Mouse (Mus musculus) layer of hippocampus, adult 9-10 months (tissue): ENCODE measurements around the gene Mctp1.
"Not testable (repeated sequence)": the region's sequence is repeated elsewhere in the genome, so short reads cannot be mapped to it uniquely, and the experiment has no call there.

Experiments used
- DNase-seq: peaks from one replicate; pipeline ENCODE4 v3.0.0; 2022; ENCODE audit warnings: low spot score

The Mctp1 gene

DNA sequence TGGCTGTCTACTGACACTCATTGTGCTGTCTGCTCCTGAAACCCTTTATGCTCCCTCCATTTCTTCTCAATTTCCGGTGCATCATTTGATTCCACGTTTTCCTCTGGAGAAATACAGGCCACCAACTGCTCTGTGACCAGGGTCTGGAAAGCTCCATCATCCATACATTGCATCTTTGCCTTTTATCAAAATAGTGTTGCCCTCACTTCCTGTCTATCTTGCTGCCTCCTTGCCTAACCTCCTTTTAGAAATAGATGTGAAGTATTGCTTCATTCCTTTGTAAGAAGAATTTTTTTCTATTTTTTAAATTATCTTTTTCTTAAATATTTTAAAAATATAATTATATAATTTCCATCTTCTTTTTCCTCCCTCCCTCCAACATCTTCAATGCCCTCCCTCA lies 98.7 kb downstream of the Mctp1 start:
- no peak for DNase-seq

DNA sequence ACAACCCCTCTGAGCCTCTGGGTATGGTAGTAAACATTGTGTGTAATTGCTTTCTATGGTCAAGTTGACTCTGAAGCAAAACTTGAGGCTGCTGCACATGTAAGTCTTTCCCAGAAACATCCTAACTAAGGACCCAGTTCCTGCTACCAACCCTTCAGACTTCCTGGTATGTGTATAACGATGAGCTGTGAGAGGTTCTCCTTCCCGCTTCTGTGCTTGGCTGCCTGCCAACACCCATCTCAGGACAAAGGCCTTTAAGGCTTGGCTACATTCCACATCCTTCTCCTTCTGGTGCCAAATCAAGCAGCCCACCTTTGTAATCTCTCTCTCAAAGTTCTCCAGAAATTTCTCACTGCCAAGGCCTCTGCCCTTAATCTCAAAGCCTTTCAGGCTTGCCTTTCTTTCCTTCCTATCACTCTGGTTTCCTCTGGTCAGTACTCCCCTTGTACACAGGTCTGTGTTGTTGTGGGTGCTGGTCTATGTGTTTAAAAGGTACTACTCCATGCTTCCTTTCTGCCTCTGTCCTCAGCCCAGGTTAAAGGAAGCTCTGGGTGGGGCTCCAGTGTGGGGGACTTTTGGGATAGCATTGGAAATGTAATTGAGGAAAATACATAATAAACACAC lies 99.9 kb downstream of the Mctp1 start:
- DNase-seq = no peak

DNA sequence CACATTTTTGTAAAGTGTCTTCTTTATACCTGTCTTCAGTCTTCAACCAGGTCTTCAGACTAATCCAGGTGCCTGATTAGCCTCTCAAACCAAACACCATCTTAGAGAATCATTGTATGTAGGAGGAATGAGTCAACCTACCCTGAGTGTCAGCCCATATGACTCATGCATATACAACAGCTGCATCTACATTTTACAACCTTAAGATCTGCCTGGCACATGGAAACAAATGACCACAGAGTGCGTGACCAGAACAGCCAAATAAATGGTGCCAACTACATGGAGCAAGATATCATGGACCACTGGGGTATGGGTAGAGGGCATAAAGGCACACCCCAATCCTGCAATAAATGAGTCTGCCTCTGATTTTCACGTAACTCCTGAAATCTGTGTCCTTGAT lies 131.6 kb downstream of the Mctp1 start:
- no peak for DNase-seq

DNA sequence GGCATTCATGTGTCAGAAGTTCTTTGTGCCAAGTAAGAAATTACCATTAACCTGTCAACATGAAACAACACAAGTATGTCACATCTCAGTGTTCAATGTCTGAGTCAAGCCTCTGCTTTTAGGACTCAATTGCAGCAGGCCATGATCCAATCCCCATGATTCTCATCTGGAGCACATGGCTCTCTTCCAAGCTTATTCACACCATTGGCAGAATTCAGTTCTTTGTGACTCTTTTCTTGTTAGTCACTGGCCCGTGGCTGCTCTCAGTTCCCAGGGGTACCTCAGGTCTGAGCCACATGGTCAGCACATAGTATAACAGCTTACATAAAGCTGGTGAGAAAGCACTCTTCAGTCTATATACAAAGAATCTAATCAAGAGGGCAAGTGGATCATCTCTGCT lies 138.8 kb downstream of the Mctp1 start:
- no peak for DNase-seq

DNA sequence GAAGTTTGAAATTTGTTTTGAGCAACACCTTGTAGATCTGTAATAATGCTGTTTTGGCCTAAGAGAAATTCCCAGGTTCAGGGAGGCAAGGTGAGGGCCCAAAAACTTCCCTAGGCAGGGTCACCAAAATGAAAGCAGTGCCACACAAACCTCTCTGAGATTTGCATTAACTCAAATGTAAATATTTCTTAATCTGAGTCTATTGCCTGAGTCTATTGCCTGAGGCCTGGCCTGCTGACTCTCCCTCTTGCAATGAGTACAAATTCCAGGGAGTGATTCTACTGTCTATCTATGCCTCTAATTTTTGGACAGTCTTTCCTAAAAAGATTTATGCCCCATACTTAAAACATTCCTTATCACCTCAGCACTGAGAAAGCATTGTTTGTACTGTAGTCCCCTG lies 143.0 kb downstream of the Mctp1 start:
- DNase-seq = no peak

DNA sequence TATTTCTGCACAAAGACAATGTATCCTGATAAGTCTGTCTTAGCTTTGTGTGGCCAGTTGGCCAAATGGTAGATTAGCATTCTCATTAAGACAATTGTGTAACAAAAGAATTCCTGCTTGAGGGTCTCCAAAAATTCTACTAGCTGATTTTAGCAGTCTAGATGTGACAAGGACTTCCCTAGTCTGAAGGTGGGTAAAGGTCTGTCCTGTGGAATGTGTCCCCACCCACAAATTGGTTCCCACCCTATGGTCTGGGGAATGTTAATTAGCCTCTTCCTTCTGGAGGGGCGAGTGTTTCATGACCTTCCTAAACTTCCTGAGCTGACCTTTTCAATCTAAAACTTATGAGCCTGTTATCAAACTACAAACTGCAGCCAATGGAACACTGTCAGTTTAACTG lies 143.4 kb downstream of the Mctp1 start:
- no peak for DNase-seq

DNA sequence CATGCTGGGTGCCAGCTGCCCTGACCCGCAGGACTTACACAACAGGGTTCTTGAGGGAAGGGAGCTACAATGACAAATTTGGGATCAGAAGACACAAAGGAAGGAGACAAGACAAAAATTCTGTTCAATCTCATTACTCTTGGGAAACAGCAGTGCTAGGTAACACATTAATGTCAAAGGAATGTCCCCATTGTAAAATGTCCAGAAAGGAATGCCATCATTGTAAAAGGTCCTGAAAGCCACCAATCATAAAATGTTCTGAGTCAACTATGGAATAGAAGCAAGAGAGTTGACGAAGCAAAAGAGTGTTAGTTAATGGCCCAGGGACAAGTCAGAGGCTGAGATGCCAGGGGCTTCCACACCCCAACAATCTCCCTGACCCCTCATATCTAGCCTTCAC lies 145.6 kb downstream of the Mctp1 start:
- DNase-seq = no peak

DNA sequence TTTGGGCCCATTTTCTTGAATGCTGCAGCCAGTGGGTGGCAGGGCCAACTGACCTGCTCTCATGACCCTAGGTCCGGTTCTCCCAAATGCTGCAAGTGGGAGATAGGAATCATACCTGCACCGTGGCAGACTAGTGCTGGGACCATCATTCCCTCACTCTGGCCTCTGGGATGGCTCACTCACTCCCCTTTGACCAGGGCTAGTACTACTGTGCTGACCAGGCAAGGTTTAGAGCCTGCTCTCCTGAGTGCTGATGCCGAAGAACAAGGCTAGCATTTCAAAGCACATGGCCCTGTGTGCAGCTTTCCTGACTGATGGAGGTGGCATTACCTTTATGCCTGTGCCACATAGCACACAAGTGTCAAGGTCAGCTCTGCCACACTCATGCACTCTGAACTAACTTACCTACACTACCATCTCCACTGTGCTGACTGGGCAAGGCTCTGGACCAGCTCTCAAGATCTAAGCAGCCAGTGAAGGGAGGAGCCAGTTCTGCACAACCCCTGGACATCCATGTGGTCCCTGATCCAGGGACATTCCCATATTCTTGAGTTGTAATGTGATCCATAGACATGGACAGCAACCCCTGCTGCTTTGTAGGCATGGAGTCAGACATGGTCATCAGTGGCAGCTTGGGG lies 146.7 kb downstream of the Mctp1 start:
- DNase-seq = no peak

DNA sequence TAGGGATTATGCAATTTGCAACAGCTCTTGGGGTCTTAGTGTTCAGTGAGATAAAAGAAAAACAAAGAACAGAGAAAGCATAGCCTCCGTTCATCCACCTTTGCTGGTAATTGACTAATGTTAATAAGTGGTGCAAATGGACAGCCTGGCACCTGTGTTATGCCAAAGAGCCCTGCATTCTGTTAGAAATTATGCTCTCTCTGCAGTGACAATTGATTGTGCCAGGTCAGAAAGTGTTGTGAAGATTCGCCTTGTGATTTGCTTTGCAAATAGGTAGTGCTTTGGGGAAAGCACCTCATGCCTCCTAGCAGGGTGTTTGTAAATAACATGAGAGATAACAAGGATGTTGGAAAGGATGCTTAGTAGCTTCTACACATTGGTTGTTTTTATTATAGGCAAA lies 163.5 kb downstream of the Mctp1 start:
- DNase-seq = no peak

DNA sequence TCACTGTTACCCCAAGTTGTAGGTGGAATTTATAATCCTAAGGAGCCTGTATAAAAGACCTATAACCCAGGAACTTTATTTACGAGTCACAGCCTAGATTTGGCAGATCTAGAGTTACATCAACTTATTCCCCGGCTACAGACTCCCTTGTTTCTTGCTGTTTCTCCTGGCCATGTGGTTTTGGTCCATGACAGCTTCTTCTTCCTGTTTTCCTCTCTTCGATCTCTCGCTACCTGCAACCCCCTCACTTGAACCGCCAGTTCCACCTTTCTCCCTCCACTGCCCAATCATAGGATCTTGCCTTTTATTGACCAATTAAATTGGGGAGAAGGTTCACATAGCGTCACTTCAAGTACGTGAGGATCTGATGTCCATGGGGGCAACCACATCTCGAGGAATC lies 176.6 kb downstream of the Mctp1 start:
- no peak for DNase-seq

DNA sequence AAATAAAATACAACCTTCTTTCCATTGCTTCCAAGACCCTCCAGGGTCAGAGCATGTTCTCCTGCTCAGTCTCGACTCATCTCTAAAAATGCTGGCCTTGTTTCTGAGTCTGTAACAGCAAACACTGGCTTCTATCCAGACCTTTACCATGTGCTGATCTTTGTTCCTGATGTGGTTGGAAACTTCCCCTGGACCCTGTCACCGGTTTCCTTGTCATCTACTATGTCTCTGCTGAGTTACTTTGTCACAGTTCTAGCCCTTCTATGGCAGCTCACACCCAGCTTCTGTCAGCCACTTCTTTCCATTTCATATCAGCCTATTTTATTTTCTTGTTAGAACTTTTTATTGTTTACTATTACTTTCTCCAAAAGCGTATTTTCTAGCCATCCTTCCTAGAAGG lies 177.3 kb downstream of the Mctp1 start:
- DNase-seq = no peak

DNA sequence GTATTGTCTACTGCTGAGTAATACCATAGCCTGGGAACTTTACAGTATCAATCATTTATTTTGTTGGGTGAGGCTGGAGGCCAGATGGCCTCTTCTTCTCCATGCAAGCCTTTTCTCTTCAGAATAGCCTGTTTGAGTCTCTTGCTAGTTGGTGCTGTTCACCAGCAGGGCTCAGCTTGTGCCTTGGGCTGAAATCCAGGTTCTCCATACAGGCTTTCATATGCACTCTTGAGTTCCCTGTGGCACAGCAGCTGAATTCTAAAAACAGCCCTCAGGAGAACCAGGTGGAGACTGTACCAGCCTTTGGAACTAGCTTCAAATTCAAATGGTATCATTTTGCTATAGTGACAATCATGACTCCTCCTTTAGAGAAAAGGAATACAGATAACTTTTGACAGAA lies 179.7 kb downstream of the Mctp1 start:
- DNase-seq = no peak

DNA sequence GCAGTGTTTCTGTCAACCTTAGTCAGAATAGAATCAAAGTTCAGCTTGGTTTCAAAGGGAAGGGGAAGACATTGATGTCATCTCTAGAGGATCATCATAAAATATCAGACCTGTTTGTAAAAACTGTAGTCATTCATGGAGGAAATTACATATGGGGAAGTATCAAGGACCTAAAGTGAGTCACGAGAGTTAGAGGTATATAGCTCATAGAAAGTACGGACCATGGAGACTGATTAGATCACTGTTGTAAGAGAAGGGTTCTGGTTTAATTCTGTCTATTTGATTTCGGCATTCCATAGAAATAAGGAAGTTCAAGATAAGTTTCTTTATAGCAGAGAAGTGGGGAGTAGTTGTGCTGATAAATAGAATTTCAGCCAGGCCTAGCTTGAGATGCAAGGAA lies 181.7 kb downstream of the Mctp1 start:
- no peak for DNase-seq

DNA sequence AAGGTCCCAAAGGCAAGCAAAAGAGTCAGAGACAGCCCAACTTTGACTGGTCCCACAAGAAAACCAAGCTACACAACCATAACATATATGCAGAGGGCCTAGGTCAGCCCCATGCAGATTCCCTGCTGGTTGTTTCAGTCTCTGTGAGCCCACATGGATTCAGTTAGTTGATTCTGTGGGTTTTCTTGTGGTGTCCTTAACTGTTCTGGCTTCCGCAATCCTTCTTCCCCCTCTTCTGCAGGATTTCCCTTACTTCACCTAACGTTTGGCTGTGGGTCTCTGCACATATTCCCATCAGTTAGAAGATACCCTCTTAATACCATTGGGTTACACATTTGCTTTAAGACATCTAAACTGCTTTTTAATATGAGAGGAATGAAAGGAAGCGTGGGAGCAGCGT lies 183.1 kb downstream of the Mctp1 start:
- DNase-seq = no peak

DNA sequence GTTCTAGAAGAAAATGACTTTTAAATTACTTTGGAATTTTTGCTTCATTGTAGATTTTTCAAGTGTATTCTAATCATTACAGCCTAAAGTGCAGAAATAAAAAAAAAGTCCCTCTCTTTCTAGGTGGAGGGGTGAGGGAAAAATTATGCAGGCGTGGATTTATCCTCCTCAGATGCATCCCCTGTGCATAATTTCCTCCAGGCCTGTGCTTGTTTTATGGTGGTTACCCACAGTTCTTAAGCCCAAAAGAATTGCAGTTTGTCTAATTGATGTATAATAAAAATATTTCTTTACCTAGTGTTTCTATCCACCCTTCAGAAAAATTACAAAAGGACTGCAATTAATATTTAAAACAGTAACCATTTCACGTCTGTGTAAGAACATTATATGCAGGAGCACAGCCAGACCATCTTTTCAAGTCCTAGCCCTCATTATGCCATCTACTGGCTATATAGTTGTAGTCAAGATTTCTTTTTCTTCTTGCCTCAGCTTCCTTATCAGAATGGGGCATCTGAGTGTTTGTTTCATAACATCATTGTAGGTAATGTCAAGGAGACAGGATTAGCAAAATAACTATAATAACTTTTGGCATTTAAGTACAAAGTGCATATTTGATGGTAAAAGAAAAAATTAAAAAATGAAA lies 184.4 kb downstream of the Mctp1 start:
- DNase-seq = no peak

DNA sequence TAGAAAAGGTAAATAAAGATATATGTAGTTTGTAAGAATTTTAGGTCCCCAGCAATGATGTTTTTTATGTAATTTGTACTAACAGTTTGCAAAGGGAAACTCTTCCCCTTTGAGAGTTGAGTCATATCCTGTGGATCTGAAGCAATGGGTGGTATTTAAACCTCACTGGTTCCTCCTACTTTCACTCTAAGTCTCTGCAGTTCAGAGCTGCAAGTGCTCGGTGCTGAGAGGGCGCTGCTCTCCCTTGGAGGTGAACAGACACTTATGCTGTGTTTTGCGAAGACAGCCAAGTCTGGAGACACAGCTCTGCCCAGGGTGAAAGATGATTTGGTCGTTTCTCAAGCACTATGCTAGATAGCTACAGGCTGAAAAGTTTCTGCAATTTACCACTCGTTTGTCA lies 195.1 kb downstream of the Mctp1 start:
- DNase-seq = peak; percentile 29

DNA sequence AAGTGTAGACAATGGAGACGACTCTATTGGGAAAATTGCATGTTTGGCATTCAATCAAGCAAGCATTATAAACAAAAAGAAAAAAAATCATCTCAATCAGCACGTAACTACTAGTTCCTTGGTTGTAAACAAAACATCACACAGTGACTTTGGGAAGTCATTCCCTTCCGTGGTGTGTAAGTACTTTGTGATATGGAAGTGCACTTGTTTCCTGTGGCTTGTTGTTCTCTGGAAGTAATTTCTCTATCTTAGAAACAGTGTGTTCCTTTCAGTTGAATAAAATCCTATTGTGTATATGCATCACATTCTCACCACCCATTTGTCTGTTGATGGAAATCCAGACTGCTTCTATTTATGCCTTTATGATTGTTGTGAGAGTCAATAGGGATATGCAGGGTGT lies 201.1 kb downstream of the Mctp1 start:
- DNase-seq = no peak

DNA sequence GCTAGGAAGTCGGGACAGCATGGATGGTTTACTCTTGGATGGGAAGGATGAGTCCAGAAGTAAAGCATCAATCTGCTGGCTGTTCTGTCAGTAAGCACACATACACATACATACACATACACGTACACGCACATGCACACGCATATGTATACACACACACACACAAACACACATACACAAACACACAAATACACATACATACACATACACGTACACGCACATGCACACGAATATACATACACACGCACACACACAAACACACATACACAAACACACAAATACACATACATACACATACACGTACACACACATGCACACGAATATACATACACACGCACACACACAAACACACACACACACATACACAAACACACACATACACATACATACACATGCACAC lies 206.4 kb downstream of the Mctp1 start:
- not testable (repeated sequence) for DNase-seq

DNA sequence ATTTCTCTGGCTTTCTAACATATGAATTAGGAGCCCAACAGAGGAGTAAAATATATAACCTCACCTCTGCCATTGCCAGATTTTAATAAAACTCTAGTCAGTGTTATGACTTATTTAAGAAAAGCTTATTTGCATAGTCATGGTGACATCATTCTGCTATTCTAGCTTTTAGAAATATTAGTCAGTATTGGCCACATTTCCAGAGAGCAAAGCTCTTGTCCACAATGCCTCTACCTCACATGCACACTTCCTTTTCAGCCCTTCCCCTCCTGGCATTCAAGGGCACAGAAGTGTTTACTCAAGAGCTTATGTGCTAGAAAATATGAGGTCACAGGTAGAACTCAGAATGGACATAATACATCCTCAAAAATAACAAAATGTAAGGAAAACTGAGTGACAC lies 206.9 kb downstream of the Mctp1 start:
- DNase-seq = no peak

DNA sequence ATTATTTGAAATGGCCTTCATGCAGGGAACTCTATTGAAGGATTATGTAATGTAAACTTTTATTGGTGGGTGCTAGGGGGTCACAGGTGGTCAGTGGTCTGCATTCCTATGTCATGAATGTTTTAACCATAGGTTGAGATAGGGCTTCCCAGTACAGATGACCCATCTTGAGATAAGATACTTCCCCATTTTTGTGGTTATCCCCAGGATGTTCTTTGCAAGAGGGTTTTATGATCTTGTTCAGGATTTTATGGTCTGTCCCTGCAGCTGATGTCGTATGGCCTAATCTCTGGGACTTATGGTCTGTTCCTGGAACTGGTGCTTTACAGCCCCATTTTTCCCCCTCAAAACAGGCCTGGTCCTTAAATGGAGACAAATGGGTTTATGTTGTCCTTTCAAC lies 207.4 kb downstream of the Mctp1 start:
- no peak for DNase-seq

DNA sequence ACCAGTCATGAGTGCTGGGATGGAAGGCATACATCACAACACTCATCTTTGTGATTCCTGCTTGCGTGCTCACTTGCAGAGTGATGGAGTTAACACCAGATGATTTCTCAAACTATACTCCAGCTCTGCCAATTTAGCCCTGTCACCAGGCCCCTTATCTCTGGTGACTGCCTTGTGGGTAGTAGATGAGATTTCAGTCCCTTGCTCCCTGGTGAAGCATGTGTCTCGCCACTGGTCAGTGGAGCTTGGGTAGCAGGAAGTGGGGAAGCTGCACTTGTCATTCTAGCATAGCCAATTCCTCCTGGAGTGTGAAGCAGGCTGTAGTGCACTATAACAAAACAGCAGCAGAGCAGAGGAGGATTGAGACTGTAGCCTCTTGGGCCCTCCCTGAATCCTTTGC lies 208.6 kb downstream of the Mctp1 start:
- no peak for DNase-seq

DNA sequence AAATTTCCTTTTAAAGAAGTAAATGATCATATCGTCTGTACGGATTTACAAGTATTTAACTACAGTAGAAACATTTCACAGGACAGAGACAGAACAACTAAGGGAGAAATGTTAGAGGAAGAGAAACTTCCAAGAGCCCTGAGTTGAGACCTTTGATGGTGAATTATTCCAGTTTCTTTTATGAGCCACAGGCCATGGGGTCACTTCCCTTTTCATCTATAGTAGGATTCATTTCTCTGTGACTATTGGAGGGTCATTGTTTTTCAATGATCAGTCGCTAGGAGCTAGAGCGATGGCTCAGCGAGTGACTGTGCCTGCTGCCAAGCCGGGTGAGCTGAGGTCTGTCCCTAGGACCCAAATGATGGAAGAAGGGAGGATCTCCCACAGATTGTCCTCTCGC lies 212.7 kb downstream of the Mctp1 start:
- no peak for DNase-seq

DNA sequence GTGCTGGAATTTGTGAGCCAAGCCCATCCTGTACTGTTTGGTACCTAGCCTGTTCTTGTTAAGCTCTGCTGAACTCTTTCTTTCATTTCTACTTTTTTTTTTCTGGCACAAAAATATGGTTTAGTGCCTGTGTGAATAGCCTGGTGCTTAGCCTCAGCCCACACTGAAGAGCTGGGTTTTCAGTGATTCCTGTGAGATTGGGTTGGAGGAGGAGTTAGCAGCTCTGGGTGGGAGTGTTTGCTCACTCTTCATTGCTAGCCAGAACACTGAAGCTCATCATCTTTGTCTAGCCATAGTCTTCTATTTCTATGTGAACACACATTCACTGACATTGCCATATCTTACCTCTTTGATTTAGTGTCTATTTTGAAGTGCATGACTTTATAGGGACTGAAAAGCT lies 225.1 kb downstream of the Mctp1 start:
- DNase-seq = no peak

DNA sequence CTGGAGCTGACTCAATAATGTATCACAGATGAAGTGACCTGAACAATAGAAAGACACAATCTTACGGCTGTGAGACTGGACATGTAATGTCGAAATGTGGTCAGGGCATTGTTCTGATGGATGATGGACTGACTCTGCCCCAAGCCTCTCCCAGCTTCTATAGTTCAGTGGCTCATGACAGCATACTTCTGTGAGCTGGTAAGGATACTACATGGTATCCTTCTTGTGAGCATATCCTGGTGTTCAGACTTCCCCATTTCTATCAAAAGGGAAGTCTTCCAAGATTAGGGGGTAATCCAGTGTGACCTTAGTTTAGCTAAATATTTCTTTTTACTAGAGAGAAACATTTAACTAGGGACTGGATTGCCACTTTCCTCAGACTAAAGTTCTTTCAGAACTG lies 227.2 kb downstream of the Mctp1 start:
- no peak for DNase-seq
